Mouse (Mus musculus) gastrocnemius, adult 2 months (tissue): Measurements from ENCODE around the gene Thg1l. TPM values are rescaled to one million over a fixed set of nuclear protein-coding genes. Genes with fewer than 3 reads are reported as not detected.

Experiments used
- DNase-seq: peaks from one replicate; pipeline ENCODE4 v3.0.0; 2022
- H3K27ac ChIP-seq: fragments of 200-600 bp; 2 replicates; pipeline ENCODE4 v1.8.1; 2022; ENCODE audit warnings: mild to moderate bottlenecking
- H3K4me3 ChIP-seq: fragments of 200-600 bp; 2 replicates; pipeline ENCODE4 v1.8.1; 2022; ENCODE audit warnings: mild to moderate bottlenecking, moderate library complexity
- CTCF ChIP-seq: fragments of 200-600 bp; IDR thresholded peaks from 2 replicates; pipeline ENCODE4 v1.8.1; 2022; ENCODE audit warnings: antibody characterized with exemption, mild to moderate bottlenecking, moderate library complexity
- intact Hi-C: fragments of 180-260 bp; cut with DNase I; formaldehyde crosslinking; loops from one replicate; pipeline ENCODE4 v1.15.1; 2025
- total RNA-seq, 2 experiments: library from RNA; stranded (reverse); gene quantifications; 2 replicates each; pipeline ENCODE4 v1.2.3; 2021

The Thg1l gene
- total RNA-seq, 2 experiments from 2014 or later, result 2.3 to 2.9 TPM

- Histone ChIP-seq H3K4me3 (no peak overlapping the region), H3K27ac (no peak overlapping the region)
- no peak for TF ChIP-seq CTCF
- DNase-seq, result no peak
- intact Hi-C loops, result loop anchor here (5.0 to 10.0 kb wide), 2 partner anchors 271 to 488 kb away; partner anchors contain the start of gene Med7
Observed at GRCm38 (mm10) chr11:45946796-45947195, 8.5 kb downstream of the Thg1l start.

- intact Hi-C loops, result loop anchor here (5.0 to 10.0 kb wide), 2 partner anchors 273 to 490 kb away; partner anchors contain the start of gene Med7
- Histone ChIP-seq H3K27ac (peak within 1 kb of the TSS; percentile 81), H3K4me3 (peak within 1 kb of the TSS; percentile 90)
- no peak; the same call in 1 of the 2 replicates for TF ChIP-seq CTCF
- peak; percentile 97 for DNase-seq
Observed at GRCm38 (mm10) chr11:45944643-45945156, 10.6 kb downstream of the Thg1l start, which contains the start of gene Lsm11. Lsm11 (minus strand) TSS chr11:45944935.

- DNase-seq, result peak; percentile 66
- Histone ChIP-seq H3K4me3 (peak overlapping the region; percentile 90), H3K27ac (peak overlapping the region; percentile 81)
- intact Hi-C loops, result loop anchor here (10.0 kb wide), 1 partner anchor 491 kb away; the partner anchor contains the start of gene Med7
- TF ChIP-seq CTCF, result no peak
Observed at GRCm38 (mm10) chr11:45943891-45944642, 11.2 kb downstream of the Thg1l start.

- DNase-seq, result peak; percentile 53
- Histone ChIP-seq H3K4me3 (peak overlapping the region; percentile 90), H3K27ac (peak overlapping the region; percentile 81)
- TF ChIP-seq CTCF, result no peak
- intact Hi-C loops, result loop anchor here (10.0 kb wide), 1 partner anchor 492 kb away; the partner anchor contains the start of gene Med7
Observed at GRCm38 (mm10) chr11:45943108-45943705, 12.1 kb downstream of the Thg1l start.

- DNase-seq, result no peak
- intact Hi-C loops, result loop anchor here (10.0 kb wide), 1 partner anchor 493 kb away; the partner anchor contains the start of gene Med7
- no peak for TF ChIP-seq CTCF
- H3K27ac ChIP-seq, result no peak overlapping the region
- H3K4me3 ChIP-seq, result no peak overlapping the region
Observed at GRCm38 (mm10) chr11:45942281-45942680, 13.0 kb downstream of the Thg1l start.

- no peak overlapping the region for H3K27ac ChIP-seq
- DNase-seq, result no peak
- TF ChIP-seq CTCF, result no peak
- intact Hi-C loops, result no loop called here
- no peak overlapping the region for H3K4me3 ChIP-seq
Observed at GRCm38 (mm10) chr11:45938917-45939316, 16.4 kb downstream of the Thg1l start.

GRCm38 (mm10) chr11:45937478-45937877 lies 17.8 kb downstream of the Thg1l start:
- Histone ChIP-seq H3K4me3 (no peak overlapping the region), H3K27ac (no peak overlapping the region)
- TF ChIP-seq CTCF, result no peak
- intact Hi-C loops, result no loop called here
- DNase-seq, result no peak

- intact Hi-C loops, result no loop called here
- H3K4me3 ChIP-seq, result no peak overlapping the region
- TF ChIP-seq CTCF, result no peak
- H3K27ac ChIP-seq, result no peak overlapping the region
- DNase-seq, result peak; percentile 7
Observed at GRCm38 (mm10) chr11:45932771-45933170, 22.5 kb downstream of the Thg1l start.

GRCm38 (mm10) chr11:45929541-45929940 lies 25.8 kb downstream of the Thg1l start:
- DNase-seq, result no peak
- no peak for TF ChIP-seq CTCF
- no peak overlapping the region for H3K27ac ChIP-seq
- intact Hi-C loops, result no loop called here
- no peak overlapping the region for H3K4me3 ChIP-seq

GRCm38 (mm10) chr11:45927456-45927855 lies 27.8 kb downstream of the Thg1l start:
- intact Hi-C loops, result no loop called here
- Histone ChIP-seq H3K4me3 (no peak overlapping the region), H3K27ac (no peak overlapping the region)
- peak; percentile 15 for DNase-seq
- TF ChIP-seq CTCF, result no peak

- DNase-seq, result peak; percentile 75
- peak overlapping the region; percentile 77 for H3K4me3 ChIP-seq
- peak overlapping the region; percentile 87 for H3K27ac ChIP-seq
- intact Hi-C loops, result no loop called here
- TF ChIP-seq CTCF, result peak; percentile 82
Observed at GRCm38 (mm10) chr11:45926640-45927082, 28.6 kb downstream of the Thg1l start.

GRCm38 (mm10) chr11:45925436-45925835 lies 29.9 kb downstream of the Thg1l start:
- DNase-seq, result no peak
- TF ChIP-seq CTCF, result no peak
- no peak overlapping the region for H3K4me3 ChIP-seq
- intact Hi-C loops, result no loop called here
- no peak overlapping the region for H3K27ac ChIP-seq

GRCm38 (mm10) chr11:45921480-45921898 lies 33.8 kb downstream of the Thg1l start:
- no peak for TF ChIP-seq CTCF
- intact Hi-C loops, result no loop called here
- Histone ChIP-seq H3K27ac (no peak overlapping the region), H3K4me3 (no peak overlapping the region)
- no peak for DNase-seq
